Mouse (Mus musculus): ENCODE data around the gene Slc31a2.

Gene Slc31a2

DNA sequence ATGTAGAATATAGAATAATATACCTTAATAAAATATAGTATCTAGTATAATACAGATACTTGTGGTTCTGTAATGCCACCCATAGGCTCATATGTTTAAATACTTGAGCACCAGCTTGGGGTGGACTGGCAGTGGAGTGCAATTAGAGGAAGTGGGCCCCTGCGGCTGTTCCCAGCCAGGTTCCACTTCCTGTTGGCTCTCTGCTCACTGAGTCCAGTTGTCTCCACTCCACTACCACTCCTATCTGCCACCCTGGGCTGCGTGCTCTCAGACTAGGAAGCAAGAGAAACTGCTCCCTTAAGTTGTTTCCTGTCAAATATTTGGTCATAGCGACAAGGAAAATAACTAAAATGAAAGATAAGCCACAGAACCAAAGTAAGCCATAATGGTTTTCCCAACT is 60.3 kb downstream of the Slc31a2 start:
- no peak for DNase-seq

DNA sequence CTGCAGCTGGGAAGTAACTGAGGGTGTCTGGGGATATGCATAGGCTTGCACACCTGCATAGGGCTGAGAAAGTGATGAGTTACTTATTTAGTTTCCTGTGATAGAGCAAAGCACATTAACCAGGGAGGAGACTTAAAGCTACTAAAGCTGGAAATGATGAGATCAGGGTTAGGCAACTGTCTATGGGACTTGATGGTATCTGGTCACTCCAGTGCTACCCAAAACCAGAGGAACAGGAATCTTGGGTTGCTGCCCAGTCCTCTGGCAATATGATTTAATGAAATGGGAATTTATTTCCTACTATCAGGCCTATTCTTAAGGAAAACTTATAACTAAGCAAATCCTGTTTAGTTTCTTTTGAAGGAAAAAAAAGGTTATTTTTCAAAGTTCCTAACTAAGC is 63.7 kb downstream of the Slc31a2 start:
- DNase-seq, result no peak

DNA sequence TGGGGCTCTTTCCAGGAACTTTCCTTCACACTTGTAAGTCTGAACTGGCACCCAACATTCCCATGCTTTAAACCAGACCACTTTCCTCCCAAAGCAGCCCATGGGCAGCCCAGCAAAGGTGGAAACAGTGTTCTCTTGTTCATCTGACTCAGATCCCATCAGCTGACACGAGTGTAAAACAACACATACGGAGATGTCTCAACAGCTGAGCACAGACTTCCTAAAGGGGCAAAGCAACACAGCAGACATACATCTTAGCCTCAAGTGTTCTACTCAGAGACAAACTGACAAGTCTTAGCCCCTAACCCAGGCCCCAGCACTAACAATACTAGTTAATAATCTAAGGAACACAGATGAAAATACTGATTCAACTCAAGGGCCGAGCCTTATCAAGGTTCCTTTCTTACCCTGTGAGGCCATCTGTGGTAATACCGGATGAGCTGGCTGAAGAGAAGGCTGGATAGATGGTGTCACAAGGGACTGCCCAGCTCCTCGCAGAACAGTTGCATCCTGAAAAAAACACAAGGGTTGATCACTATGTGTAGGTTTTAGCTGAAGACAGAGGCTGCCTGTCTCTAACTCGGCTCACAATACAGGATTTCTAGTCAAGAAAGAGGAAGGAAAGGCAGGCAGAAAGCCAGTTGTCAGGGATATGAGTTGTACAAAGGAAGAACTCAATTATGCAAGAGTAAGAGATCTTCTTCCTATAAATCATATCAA is 66.7 kb downstream of the Slc31a2 start:
- DNase-seq, result no peak

DNA sequence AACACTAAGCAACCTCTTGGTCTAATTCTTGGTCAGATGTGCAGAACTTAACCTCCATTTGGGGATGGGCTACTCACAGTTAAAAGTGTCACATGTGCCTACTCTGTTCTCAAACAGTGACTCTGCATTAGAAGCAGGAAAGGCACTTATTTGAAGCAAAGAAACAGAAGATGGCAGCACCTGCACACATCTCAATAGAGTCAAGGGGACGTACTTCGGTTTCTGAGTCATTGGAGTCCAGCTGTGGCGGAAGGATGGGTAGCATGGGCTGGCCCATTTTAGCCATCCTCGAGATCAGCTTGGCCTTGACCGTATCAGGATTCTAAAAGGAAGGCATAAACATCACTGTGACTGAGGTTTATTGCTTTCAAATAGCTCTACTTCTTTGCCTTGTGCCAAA is 69.6 kb downstream of the Slc31a2 start:
- peak; percentile 7 for DNase-seq

DNA sequence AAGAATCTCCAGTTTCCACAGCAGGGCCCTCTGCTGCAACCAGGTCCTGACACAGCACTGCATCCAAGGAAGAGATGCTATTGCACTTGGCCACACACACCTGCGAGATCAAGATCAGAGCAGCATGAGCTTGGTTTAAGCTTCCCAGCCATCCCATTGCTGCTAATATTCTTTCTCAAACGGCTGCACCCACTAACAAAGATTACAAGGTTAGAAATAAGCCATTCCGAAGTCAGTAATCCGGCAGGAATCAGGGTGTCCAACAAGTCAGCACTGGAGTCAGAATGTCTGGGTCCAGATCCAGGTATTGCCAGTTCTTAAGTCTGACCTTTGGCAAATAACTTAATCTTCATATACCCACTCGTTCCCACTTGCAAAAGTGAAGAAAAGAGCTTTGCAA is 76.2 kb downstream of the Slc31a2 start:
- no peak for DNase-seq

- peak; percentile 16 for DNase-seq
Measured at GRCm38 (mm10) chr4:62344000-62344399, 81.6 kb downstream of the Slc31a2 start.

GRCm38 (mm10) chr4:62345827-62346226 is 83.5 kb downstream of the Slc31a2 start:
- no peak for DNase-seq

DNA sequence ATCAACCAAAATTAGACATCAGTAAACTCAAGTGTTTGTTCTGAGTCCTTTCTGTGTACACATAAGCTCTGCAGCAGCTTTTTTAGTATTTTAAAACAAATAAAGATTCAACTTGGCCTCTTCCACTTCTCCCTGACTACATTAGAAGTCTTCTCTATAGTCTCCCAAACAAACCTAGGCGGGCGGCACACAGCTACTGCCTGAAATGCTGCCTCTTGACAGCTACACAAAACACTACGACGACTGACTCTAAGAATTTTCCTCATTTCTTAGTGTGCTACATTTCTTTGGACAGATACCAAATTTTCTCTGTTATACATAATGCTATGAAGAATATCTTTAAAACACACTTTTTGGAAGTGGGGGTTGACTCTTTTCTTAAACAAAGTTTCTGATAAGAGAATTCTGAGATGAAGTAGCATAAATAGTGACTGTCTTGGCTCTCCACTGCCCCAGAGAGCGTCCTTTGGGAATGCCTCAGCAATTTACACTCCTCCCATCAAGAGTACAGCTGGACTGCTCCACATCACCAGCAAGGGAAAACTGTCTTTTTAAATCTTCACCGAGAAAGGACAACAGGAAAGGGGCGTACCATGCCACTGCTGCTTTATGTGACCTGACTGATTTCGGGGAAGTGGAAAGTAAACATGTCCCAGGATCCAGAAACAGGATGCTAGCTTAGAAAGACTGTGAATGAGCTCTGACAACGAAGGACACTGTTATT is 85.4 kb downstream of the Slc31a2 start:
- DNase-seq, result no peak
